Mouse (Mus musculus) liver, postnatal 0 days (tissue): ENCODE measurements at regions not wholly inside any gene's neighbourhood (a gene's known extent, or its start where the extent isn't known, plus 50 kb on each side); places are given as distances from the start of the nearest gene placed in this dataset.

Experiments used
- ATAC-seq: fragments of 200-750 bp; cut with Nextera tagmentation; 2 replicates; pipeline ENCODE4 v1.8.0; 2017; ENCODE audit warnings: mild to moderate bottlenecking, moderate library complexity
- DNase-seq: peaks from one replicate; pipeline ENCODE4 v3.0.0-alpha.2; 2016
- H3K27ac ChIP-seq: fragments of 300-500 bp; sonication (generic); 2 replicates; pipeline ENCODE4 v1.5.1; 2014; ENCODE audit warnings: antibody characterized with exemption, moderate library complexity, mild to moderate bottlenecking, low read depth
- H3K27me3 ChIP-seq: fragments of 300-500 bp; sonication (generic); 2 replicates; pipeline ENCODE4 v1.6.1; 2014; ENCODE audit warnings: low read length, control low read depth, mixed read lengths; ENCODE audit not compliant: insufficient read depth
- H3K36me3 ChIP-seq: fragments of 300-500 bp; sonication (generic); replicated peaks from 2 replicates; pipeline ENCODE4 v1.6.1; 2014; ENCODE audit warnings: mild to moderate bottlenecking, control low read depth, low read length, moderate library complexity, mixed read lengths; ENCODE audit not compliant: insufficient read depth
- H3K4me1 ChIP-seq: fragments of 300-500 bp; sonication (generic); 2 replicates; pipeline ENCODE4 v1.6.1; 2014; ENCODE audit warnings: antibody characterized with exemption, mild to moderate bottlenecking, control low read depth; ENCODE audit not compliant: insufficient read depth
- H3K4me2 ChIP-seq: fragments of 300-500 bp; sonication (generic); 2 replicates; pipeline ENCODE4 v1.6.1; 2014; ENCODE audit warnings: low read depth, mild to moderate bottlenecking, low read length, moderate library complexity, mixed read lengths
- H3K4me3 ChIP-seq: fragments of 300-500 bp; sonication (generic); 2 replicates; pipeline ENCODE4 v1.5.1; 2014; ENCODE audit warnings: low read depth, low read length
- H3K9ac ChIP-seq: fragments of 300-500 bp; sonication (generic); replicated peaks from 2 replicates; pipeline ENCODE4 v1.6.1; 2014; ENCODE audit warnings: mild to moderate bottlenecking, moderate library complexity
- H3K9me3 ChIP-seq: fragments of 300-500 bp; sonication (generic); 2 replicates; pipeline ENCODE4 v1.6.1; 2016; ENCODE audit warnings: mild to moderate bottlenecking, control low read depth, low read length, mixed read lengths
- CTCF ChIP-seq: sonication (generic); IDR thresholded peaks from 2 replicates; pipeline ENCODE4 v1.5.1; 2016; ENCODE audit warnings: antibody characterized with exemption, low read depth
- EP300 ChIP-seq: IDR thresholded peaks from 2 replicates; pipeline ENCODE4 v1.6.1; 2016; ENCODE audit warnings: antibody characterized with exemption, low read depth, mild to moderate bottlenecking
- WGBS: fragments of 180-500 bp; shearing (Covaris S2); extraction: QIAGEN DNeasy Blood & Tissue Kit; methylation state at CpG from one replicate; pipeline ENCODE4 v1.1.7; 2014; ENCODE audit not compliant: insufficient replicate concordance; 5-methylcytosine and 5-hydroxymethylcytosine counted together

GRCm38 (mm10) chr8:6729571-6729970 lies 1624.4 kb upstream of the Slc10a2 start:
- H3K36me3 ChIP-seq, result no peaks in the 10 kb centered on the region
- H3K27ac ChIP-seq, result no peak overlapping the region
- no peak overlapping the region for H3K4me2 ChIP-seq
- H3K4me3 ChIP-seq, result no peak overlapping the region
- no peak for ATAC-seq
- H3K4me1 ChIP-seq, result no peaks in the 10 kb centered on the region
- DNase-seq, result no peak
- no peaks in the 10 kb centered on the region for H3K27me3 ChIP-seq
- H3K9me3 ChIP-seq, result no peaks in the 10 kb centered on the region
- 73% methylated on average over 3 of the region's 3 CpGs for WGBS
- TF ChIP-seq CTCF, result no peak
- no peak for TF ChIP-seq EP300
- H3K9ac ChIP-seq, result no peak overlapping the region

- H3K36me3 ChIP-seq, result no peaks in the 10 kb centered on the region
- H3K4me1 ChIP-seq, result no peaks in the 10 kb centered on the region
- ATAC-seq (no peak), DNase-seq (no peak)
- TF ChIP-seq EP300 (no peak), CTCF (no peak)
- no peaks in the 10 kb centered on the region for H3K27me3 ChIP-seq
- no peaks in the 10 kb centered on the region for H3K9me3 ChIP-seq
- no peak overlapping the region for H3K27ac ChIP-seq
- H3K4me2 ChIP-seq, result no peak overlapping the region
- H3K4me3 ChIP-seq, result no peak overlapping the region
- no peak overlapping the region for H3K9ac ChIP-seq
- 49% methylated on average over 3 of the region's 3 CpGs for WGBS
Measured at GRCm38 (mm10) chr8:6708886-6709449, 1603.8 kb upstream of the Slc10a2 start.

- ATAC-seq, result no peak
- Histone ChIP-seq H3K4me1 (no peaks in the 10 kb centered on the region), H3K36me3 (no peaks in the 10 kb centered on the region), H3K27me3 (no peaks in the 10 kb centered on the region), H3K9ac (no peak overlapping the region), H3K9me3 (no peaks in the 10 kb centered on the region), H3K4me2 (no peak overlapping the region), H3K4me3 (no peak overlapping the region), H3K27ac (no peak overlapping the region)
- TF ChIP-seq CTCF, result no peak
- TF ChIP-seq EP300, result no peak
- no peak for DNase-seq
- WGBS, result 68% methylated on average over 4 of the region's 4 CpGs
Measured at GRCm38 (mm10) chr8:6688595-6688994, 1583.4 kb upstream of the Slc10a2 start.

GRCm38 (mm10) chr8:6658860-6659259 lies 1553.7 kb upstream of the Slc10a2 start:
- Histone ChIP-seq H3K9me3 (no peaks in the 10 kb centered on the region), H3K4me3 (no peak overlapping the region), H3K4me1 (no peaks in the 10 kb centered on the region), H3K27me3 (no peaks in the 10 kb centered on the region), H3K27ac (no peak overlapping the region), H3K9ac (no peak overlapping the region), H3K4me2 (no peak overlapping the region), H3K36me3 (no peaks in the 10 kb centered on the region)
- no peak for TF ChIP-seq CTCF
- ATAC-seq (no peak), DNase-seq (no peak)
- 54% methylated on average over 1 of the region's 1 CpGs for WGBS

- no peak for TF ChIP-seq EP300
- no peak for TF ChIP-seq CTCF
- H3K4me2 ChIP-seq, result no peak overlapping the region
- H3K27me3 ChIP-seq, result no peaks in the 10 kb centered on the region
- H3K4me1 ChIP-seq, result no peaks in the 10 kb centered on the region
- H3K9ac ChIP-seq, result no peak overlapping the region
- 70% methylated on average over 3 of the region's 3 CpGs for WGBS
- H3K9me3 ChIP-seq, result no peaks in the 10 kb centered on the region
- H3K36me3 ChIP-seq, result no peaks in the 10 kb centered on the region
- ATAC-seq, result no peak
- no peak overlapping the region for H3K4me3 ChIP-seq
- no peak for DNase-seq
- no peak overlapping the region for H3K27ac ChIP-seq
Measured at GRCm38 (mm10) chr8:6657451-6657990, 1552.4 kb upstream of the Slc10a2 start.

GRCm38 (mm10) chr8:6652180-6652579 lies 1547.0 kb upstream of the Slc10a2 start:
- H3K27ac ChIP-seq, result no peak overlapping the region
- H3K4me1 ChIP-seq, result no peaks in the 10 kb centered on the region
- H3K4me2 ChIP-seq, result no peak overlapping the region
- ATAC-seq (no peak), DNase-seq (no peak)
- no peaks in the 10 kb centered on the region for H3K9me3 ChIP-seq
- TF ChIP-seq CTCF, result no peak
- no peak for TF ChIP-seq EP300
- H3K9ac ChIP-seq, result no peak overlapping the region
- H3K36me3 ChIP-seq, result no peaks in the 10 kb centered on the region
- H3K4me3 ChIP-seq, result no peak overlapping the region
- H3K27me3 ChIP-seq, result no peaks in the 10 kb centered on the region

GRCm38 (mm10) chr8:6648083-6648482 lies 1542.9 kb upstream of the Slc10a2 start:
- TF ChIP-seq EP300, result no peak
- no peak for TF ChIP-seq CTCF
- Histone ChIP-seq H3K27ac (no peak overlapping the region), H3K9ac (no peak overlapping the region), H3K9me3 (no peaks in the 10 kb centered on the region), H3K27me3 (no peaks in the 10 kb centered on the region), H3K4me3 (no peak overlapping the region), H3K36me3 (no peaks in the 10 kb centered on the region), H3K4me2 (no peak overlapping the region), H3K4me1 (no peaks in the 10 kb centered on the region)
- ATAC-seq (no peak), DNase-seq (no peak)
